Mouse (Mus musculus) layer of hippocampus, adult 18-20 months (tissue): ENCODE data around the gene Flt1. TPM values are rescaled to one million over a fixed set of nuclear protein-coding genes. Genes with fewer than 3 reads are reported as not detected.
A peak's percentile ranks its signal among the peaks of the same experiment; 100 is the strongest.

Experiments used
- DNase-seq, 2 experiments: peaks; one replicate each; pipeline ENCODE4 v3.0.0; 2022; ENCODE audit warnings: low spot score in 2 of 2
- total RNA-seq, 2 experiments: library from RNA; stranded (reverse); gene quantifications; 2 replicates each; pipeline ENCODE4 v1.2.3; 2021

The Flt1 gene
- total RNA-seq, 2 experiments from 2014 or later: 30.4 to 32.0 TPM

- no peak for DNase-seq
These were observed 57.0 kb downstream of the Flt1 start for GRCm38 (mm10) chr5:147668637-147669344.

- DNase-seq: no peak
These were observed 59.9 kb downstream of the Flt1 start for GRCm38 (mm10) chr5:147665946-147666345.

- DNase-seq: no peak
These were observed 60.4 kb downstream of the Flt1 start for GRCm38 (mm10) chr5:147665381-147665780.

GRCm38 (mm10) chr5:147659909-147660308, 65.9 kb downstream of the Flt1 start:
- no peak for DNase-seq

- DNase-seq: no peak
These were observed 67.6 kb downstream of the Flt1 start for GRCm38 (mm10) chr5:147657882-147658855.

- DNase-seq: no peak
These were observed 70.0 kb downstream of the Flt1 start for GRCm38 (mm10) chr5:147655761-147656160.

- no peak for DNase-seq
These were observed 74.6 kb downstream of the Flt1 start for GRCm38 (mm10) chr5:147651233-147651632.

- DNase-seq: no peak
These were observed 79.4 kb downstream of the Flt1 start for GRCm38 (mm10) chr5:147646351-147646929.

- DNase-seq: peak; percentile 16 to 55
These were observed 80.7 kb downstream of the Flt1 start for GRCm38 (mm10) chr5:147645001-147645645.

GRCm38 (mm10) chr5:147641452-147641851, 84.4 kb downstream of the Flt1 start:
- no peak for DNase-seq

- DNase-seq: no peak
These were observed 85.9 kb downstream of the Flt1 start for GRCm38 (mm10) chr5:147639940-147640339.

GRCm38 (mm10) chr5:147636676-147637075, 89.1 kb downstream of the Flt1 start:
- DNase-seq: no peak

- DNase-seq: no peak
These were observed 89.9 kb downstream of the Flt1 start for GRCm38 (mm10) chr5:147635883-147636282.

- DNase-seq: no peak
These were observed 91.8 kb downstream of the Flt1 start for GRCm38 (mm10) chr5:147634016-147634415.

GRCm38 (mm10) chr5:147632716-147633115, 93.1 kb downstream of the Flt1 start:
- peak in 1 of 2 experiments; percentile 25 for DNase-seq

GRCm38 (mm10) chr5:147630426-147631290, 95.2 kb downstream of the Flt1 start:
- DNase-seq: no peak

- DNase-seq: peak; percentile 7 to 23
These were observed 98.9 kb downstream of the Flt1 start for GRCm38 (mm10) chr5:147626944-147627343.

- DNase-seq: no peak
These were observed 102.1 kb downstream of the Flt1 start for GRCm38 (mm10) chr5:147623747-147624146.

GRCm38 (mm10) chr5:147620178-147620577, 105.6 kb downstream of the Flt1 start:
- DNase-seq: no peak

GRCm38 (mm10) chr5:147618243-147618642, 107.6 kb downstream of the Flt1 start:
- DNase-seq: no peak
